Mouse (Mus musculus) spleen, postnatal 36 days (tissue): ENCODE results near the gene Ttll1.

ENCODE experiments used
- DNase-seq, 2 experiments: peaks; one replicate each; pipeline ENCODE4 v3.0.0; 2022; ENCODE audit warnings: low spot score in 2 of 2, mixed read lengths in 1 of 2

Ttll1 gene

GRCm38 (mm10) chr15:83457541-83457940, 53.2 kb downstream of the Ttll1 start:
- DNase-seq, result no peak

GRCm38 (mm10) chr15:83455637-83456036, 55.1 kb downstream of the Ttll1 start:
- DNase-seq, result no peak

DNA sequence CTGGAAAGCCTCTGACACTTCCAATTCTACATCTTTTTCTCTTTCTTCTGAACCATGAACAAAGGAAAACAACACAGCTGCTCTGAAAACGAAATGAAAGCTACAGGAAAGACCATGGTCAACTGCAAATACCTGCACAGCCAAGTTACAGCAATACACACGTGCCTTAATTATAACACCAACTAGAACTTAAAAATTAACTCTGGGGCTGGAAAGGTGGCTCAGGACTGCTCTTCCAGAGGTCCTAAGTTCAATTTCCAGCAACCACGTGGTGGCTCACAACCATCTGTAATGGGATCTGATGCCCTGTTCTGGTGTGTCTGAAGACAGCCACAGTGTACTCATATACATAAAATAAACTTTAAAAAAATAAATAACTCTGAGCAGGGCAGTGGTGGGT, 55.7 kb downstream of the Ttll1 start:
- no peak for DNase-seq

DNA sequence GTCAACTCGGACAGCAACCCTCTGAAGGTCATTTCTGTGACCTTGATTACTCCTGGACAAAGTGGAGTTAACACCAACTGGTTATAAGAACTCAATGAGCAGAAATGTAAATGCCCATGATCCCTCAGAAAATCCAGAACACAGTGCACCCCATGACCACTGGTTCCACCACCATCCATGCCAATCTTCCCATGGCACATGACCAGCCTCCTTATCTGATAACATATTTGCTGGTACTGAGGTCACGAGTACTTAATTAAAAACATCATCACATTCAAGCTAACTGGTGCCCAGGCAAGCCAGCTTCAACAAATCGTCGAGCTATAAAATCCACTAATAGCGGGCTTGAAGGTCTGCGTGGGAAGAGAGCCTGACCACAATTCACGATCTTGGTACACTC, 56.3 kb downstream of the Ttll1 start:
- no peak for DNase-seq

DNA sequence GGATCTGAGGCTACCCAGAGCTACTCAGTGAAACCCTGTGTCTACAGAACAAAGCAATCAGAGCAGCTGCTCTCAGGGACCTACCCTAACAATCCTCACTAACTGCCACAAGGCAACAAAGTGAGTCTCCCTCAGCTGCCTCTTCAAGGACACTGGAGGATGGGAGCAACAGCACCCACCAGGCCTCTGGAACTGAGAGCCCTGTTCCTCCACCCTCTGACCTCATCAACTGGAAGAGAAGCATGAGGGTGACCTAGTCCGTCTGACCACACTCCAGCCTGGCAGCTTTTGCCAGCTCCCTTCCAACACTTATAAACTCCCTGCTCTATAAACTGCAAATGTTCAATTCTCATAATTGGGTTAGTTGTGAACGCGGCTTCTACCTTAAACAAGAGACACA, 56.8 kb downstream of the Ttll1 start:
- no peak for DNase-seq

DNA sequence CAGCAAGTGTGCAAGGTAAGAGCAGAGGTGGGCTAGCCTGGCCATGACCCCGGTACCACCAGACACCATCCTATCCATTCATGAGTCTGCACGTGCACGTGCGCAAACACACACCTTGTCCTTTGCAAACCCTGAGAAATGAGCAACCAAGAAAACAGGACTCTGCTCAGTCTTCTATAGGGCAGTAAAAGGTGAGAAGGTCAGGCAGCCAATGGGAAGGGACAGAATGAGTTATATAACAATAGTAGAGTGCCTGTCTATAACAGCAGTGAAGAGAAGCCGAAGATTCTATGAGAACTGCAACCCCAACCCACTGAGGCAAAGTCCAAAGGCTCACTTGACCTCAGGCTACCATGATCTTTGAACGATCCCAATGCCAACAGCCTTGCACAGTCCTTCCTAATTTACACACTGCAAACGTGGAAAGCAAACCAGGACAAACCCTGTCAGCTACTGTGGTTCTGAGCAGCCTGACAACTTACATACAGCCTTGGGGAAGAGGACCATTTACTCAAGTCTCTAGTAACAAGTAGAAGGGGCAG, 58.4 kb downstream of the Ttll1 start:
- DNase-seq, result no peak

- DNase-seq, result no peak
Measured at GRCm38 (mm10) chr15:83451621-83452210, 59.0 kb downstream of the Ttll1 start.

- no peak for DNase-seq
Measured at GRCm38 (mm10) chr15:83450007-83450406, 60.7 kb downstream of the Ttll1 start.

- no peak for DNase-seq
Measured at GRCm38 (mm10) chr15:83448646-83449045, 62.0 kb downstream of the Ttll1 start.

DNA sequence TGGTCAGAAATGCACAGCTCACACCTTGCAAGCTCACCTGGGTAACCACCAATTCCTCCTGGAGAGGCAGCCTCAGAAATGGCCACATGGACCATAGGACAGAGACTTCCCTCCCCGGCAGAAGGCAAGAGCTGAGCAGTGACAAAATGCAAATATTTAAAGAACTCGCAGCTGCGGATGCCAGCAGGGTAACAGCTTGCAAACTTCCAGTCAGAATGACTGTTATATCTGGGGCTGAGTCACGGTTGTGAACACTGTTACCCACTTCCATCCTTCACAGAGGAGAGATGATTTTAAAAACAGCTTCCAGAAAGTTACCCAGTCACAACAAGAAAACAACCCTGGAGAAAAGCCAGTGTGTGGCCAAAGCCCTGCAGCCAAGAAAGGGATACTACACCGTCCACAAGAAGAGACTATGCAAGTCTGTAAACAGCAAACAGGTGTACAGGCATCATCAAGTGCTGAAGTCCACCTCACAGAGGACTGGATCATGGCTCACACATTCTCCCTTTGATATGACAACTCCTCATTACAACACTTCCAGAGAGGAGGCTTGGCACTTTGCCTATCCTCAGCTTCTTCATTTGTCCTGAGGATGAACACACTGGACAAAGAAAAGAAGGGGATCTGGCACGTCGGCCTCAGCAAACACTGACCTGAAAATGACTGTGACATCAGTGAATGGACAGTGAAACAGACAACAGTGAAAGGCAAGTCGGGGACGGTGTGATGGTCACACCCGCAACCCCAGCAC, 62.7 kb downstream of the Ttll1 start:
- peak; percentile 38 to 42 for DNase-seq

- no peak for DNase-seq
Measured at GRCm38 (mm10) chr15:83445908-83446307, 64.8 kb downstream of the Ttll1 start.

DNA sequence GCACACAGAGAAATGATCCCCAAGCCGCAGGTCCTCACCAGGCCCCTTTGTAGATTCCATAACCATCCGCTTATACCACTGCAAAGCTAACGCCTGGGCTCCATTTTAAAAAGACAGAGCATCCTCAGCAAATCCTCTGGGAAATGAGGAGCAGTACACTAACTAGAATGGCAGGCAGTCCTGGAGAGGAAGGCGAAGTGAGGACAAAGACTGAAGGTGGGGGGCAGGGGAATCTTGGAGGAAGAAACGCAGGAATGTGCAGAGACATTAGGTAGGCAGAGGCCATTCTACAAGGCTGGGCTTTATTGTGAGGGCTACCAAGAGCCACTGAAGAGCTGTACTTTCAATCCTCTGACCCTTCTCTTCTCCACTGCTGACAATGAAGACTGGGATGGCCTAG, 65.3 kb downstream of the Ttll1 start:
- no peak for DNase-seq

- DNase-seq, result no peak
Measured at GRCm38 (mm10) chr15:83444425-83444824, 66.3 kb downstream of the Ttll1 start.

- DNase-seq, result no peak
Measured at GRCm38 (mm10) chr15:83442495-83443037, 68.1 kb downstream of the Ttll1 start.

DNA sequence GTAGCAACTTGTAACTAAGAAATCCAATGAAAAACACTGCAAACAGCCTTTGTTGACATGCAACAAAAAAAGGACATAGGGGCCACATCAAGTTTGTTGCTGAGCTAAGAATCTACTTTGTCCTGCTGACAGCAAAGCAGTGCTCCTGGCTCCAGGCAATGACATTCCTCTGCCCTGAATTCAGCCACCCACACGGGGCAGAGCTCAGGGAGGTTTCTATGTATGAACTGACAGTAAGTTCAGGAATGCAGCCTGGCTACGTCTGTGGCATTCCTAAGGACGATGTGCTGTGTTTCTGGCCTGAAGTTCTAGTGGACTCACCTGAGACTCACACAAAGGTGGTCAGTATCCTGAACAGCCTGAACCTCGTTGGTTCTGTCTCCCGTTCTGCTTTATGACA, 70.0 kb downstream of the Ttll1 start:
- no peak for DNase-seq

DNA sequence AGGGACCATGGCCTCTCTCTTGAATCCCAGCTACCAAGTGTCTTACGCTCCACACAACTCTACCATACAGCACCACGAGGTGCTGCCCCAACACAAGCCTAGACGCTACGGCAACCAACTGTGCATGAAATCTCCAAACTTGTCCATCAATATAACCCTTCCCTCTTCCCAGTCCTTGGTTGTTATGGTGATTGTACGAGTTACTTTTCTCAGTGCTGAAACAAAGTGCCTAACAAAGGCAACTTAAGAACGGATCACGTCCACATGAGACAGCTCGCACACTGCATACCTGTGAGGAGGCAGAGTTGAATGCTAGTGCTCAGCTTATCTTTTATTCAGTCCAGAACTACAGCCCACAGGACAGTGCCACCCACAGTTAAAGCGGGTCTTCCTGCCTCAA, 74.2 kb downstream of the Ttll1 start:
- no peak for DNase-seq

- DNase-seq, result no peak
Measured at GRCm38 (mm10) chr15:83435324-83436090, 75.2 kb downstream of the Ttll1 start.

DNA sequence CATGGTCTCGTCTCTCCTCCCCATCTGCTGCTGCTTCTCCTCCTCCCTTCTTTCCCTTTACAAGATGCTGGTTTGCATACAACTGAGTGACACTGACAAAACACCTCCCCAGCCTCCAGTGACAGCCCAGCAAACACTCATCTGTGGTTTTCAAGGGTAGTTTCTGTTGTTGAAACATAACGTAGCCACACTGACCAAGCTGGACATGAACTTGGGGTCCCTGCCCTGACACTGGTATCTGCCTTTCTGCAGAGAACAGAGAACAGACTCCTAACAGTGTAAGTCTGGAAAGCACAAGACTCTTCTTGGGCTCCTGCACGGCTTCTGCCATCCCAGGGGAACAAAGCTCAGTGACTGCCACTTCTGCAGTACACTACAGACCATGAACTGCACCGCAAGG, 76.0 kb downstream of the Ttll1 start:
- no peak for DNase-seq
